Mouse (Mus musculus) layer of hippocampus, postnatal 36 days (tissue): ENCODE data around the gene Olfr1450. TPM values are rescaled to one million over a fixed set of nuclear protein-coding genes. Genes with fewer than 3 reads are reported as not detected.
"Not testable (repeated sequence)": the region's sequence is repeated elsewhere in the genome, so short reads cannot be mapped to it uniquely, and the experiment has no call there.

Source experiments
- DNase-seq, 2 experiments: peaks; one replicate each; pipeline ENCODE4 v3.0.0; 2022
- total RNA-seq, 2 experiments: library from RNA; stranded (reverse); gene quantifications; 2 replicates each; pipeline ENCODE4 v1.2.3; 2021

Olfr1450 gene
- total RNA-seq = not detected

GRCm38 (mm10) chr19:12949958-12950357, at the start of gene Olfr1450:
Gene Olfr1450 (plus strand): TSS chr19:12950258.
- DNase-seq = no peak

- no peak for DNase-seq
Measured at GRCm38 (mm10) chr19:12903643-12904042, 46.4 kb upstream of the Olfr1450 start, which contains the start of gene Olfr1447. Gene Olfr1447 (minus strand): TSS chr19:12903743.

- no peak for DNase-seq
Measured at GRCm38 (mm10) chr19:12924319-12924718, 25.7 kb upstream of the Olfr1450 start, which contains the start of gene Olfr1448. Gene Olfr1448 (minus strand): TSS chr19:12924419.

GRCm38 (mm10) chr19:12930540-12930939, 19.5 kb upstream of the Olfr1450 start, which contains the start of gene Olfr1449:
Gene Olfr1449 (plus strand): TSS chr19:12930840.
- DNase-seq = no peak

- not testable (repeated sequence) for DNase-seq
Measured at GRCm38 (mm10) chr19:12970082-12970481, 20.0 kb downstream of the Olfr1450 start.

- DNase-seq = not testable (repeated sequence)
Measured at GRCm38 (mm10) chr19:12992316-12992715, 42.3 kb downstream of the Olfr1450 start.

- no peak for DNase-seq
Measured at GRCm38 (mm10) chr19:12994714-12995113, 44.7 kb downstream of the Olfr1450 start, which contains the start of gene Olfr1451. Gene Olfr1451 (plus strand): TSS chr19:12995014.

Other genes with a start within 250 kb of the Olfr1450 start
- 1 to 10 TPM; 2.9 to 4.1 TPM for gene Cntf, start 184.6 kb upstream of the Olfr1450 start, total RNA-seq
- 10 to 100 TPM; 96.1 to 96.3 TPM for gene Zfp91, start 154.1 kb upstream of the Olfr1450 start, total RNA-seq
- 1 to 10 TPM; 1.1 to 2.0 TPM for gene Lpxn, start 154.1 kb upstream of the Olfr1450 start, total RNA-seq
- gene Gm5244, start 103.6 kb upstream of the Olfr1450 start, total RNA-seq = not detected
- gene Olfr1444, start 93.0 kb upstream of the Olfr1450 start, total RNA-seq = not detected
- not detected for gene Olfr1445, start 66.4 kb upstream of the Olfr1450 start, total RNA-seq
- not detected for gene Olfr1446, start 56.7 kb upstream of the Olfr1450 start, total RNA-seq
- gene Olfr1447, start 46.5 kb upstream of the Olfr1450 start, total RNA-seq = not detected
- not detected for gene Olfr1448, start 25.8 kb upstream of the Olfr1450 start, total RNA-seq
- gene Olfr1449, start 19.4 kb upstream of the Olfr1450 start, total RNA-seq = not detected
- not detected for gene Olfr1451, start 44.8 kb downstream of the Olfr1450 start, total RNA-seq
- gene Olfr1453, start 78.1 kb downstream of the Olfr1450 start, total RNA-seq = not detected
- gene Olfr1454, start 110.4 kb downstream of the Olfr1450 start, total RNA-seq = not detected
- not detected for gene Olfr1457, start 147.6 kb downstream of the Olfr1450 start, total RNA-seq
- gene Olfr1458, start 156.5 kb downstream of the Olfr1450 start, total RNA-seq = not detected
- under 1 TPM; 0.20 to 0.25 TPM for gene Olfr1459, start 199.3 kb downstream of the Olfr1450 start, total RNA-seq
- gene Olfr1461, start 212.7 kb downstream of the Olfr1450 start, total RNA-seq = not detected
- not detected for gene Olfr1462, start 235.5 kb downstream of the Olfr1450 start, total RNA-seq